Mouse (Mus musculus): ENCODE results near the gene Hacd2.

GRCm38 (mm10) chr16:35021903-35022241 lies 356 bp upstream of the Hacd2 start:
- TF ChIP-seq CTCF (IDR thresholded peaks at IDR 0.05; ENCODE audit: borderline replicate concordance, extremely low read depth, insufficient read depth, insufficient read length) (no peak), POLR2A (IDR thresholded peaks at IDR 0.05; ENCODE audit: borderline replicate concordance, extremely low read depth, insufficient read depth, insufficient read length, poor library complexity, severe bottlenecking) (no peak)
